Mouse (Mus musculus): ENCODE results near the gene Wscd2. TPM values are rescaled to one million over a fixed set of nuclear protein-coding genes. Genes with fewer than 3 reads are reported as not detected.

Wscd2 gene
- polyA plus RNA-seq, 1 experiment from 2014 or later: 1.5 TPM

DNA sequence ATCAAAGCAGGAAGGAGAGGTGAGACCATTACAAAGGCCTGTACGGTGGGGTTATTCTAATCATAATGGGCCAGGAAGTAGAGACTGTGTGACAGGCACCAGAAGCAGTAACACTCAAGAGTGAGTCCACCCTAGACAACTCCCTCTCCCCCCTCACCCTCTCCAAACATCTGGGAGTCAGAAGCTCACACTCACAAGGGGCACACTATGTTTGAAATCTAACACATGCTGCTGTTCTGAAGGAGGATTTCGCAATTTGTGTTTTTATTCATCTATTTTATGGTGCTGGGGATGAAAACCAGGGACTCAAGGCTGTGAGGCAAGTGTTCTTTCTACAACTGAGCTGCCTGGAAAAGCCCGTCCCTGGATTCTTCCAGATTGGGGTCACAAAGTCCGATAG lies 114.6 kb downstream of the Wscd2 start:
- no peak overlapping the region for H3K27ac ChIP-seq (ENCODE audit: low read length)
- H3K4me1 ChIP-seq (ENCODE audit: control insufficient read depth, insufficient read depth, low read length): peaks cover 3% of the 10 kb centered on the region; the same call in 1 of the 2 replicates
- no peak for ATAC-seq (replicated peaks; ENCODE audit: extremely low read depth, insufficient read depth, low FRiP score)

DNA sequence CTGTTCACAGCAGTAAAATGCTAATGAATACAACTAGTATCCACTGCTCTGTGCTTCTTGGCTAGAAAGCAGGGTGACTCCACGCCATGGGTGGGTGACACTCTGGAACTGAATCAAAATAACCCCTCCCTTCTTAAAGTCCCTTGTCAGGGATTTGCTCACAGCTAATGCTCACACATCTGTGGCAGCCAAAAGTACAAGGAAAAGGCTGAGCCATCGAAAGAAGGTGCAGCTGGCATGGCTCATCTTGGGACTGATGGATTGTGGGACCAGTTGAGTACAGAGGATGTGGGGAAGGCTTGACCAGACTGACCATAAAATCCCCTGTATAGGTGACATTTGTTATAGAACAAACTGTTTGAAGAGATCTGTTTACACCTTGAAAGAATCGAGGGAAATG lies 116.0 kb downstream of the Wscd2 start:
- Histone ChIP-seq H3K9ac (ENCODE audit: low read length) (no peak overlapping the region), H3K4me1 (ENCODE audit: control insufficient read depth, insufficient read depth, low read length) (peaks cover 3% of the 10 kb centered on the region; the same call in 1 of the 2 replicates), H3K27ac (ENCODE audit: low read length) (no peak overlapping the region), H3K4me3 (ENCODE audit: low read length) (no peak overlapping the region), H3K9me3 (replicated peaks; ENCODE audit: control insufficient read depth, low read length) (no peaks in the 10 kb centered on the region), H3K36me3 (ENCODE audit: control insufficient read depth, insufficient read depth) (no peaks in the 10 kb centered on the region), H3K27me3 (ENCODE audit: control insufficient read depth, insufficient read depth, low read length) (peaks cover 5% of the 10 kb centered on the region; the same call in 1 of the 2 replicates), H3K4me2 (ENCODE audit: low read depth, low read length) (no peak overlapping the region)
- 61% methylated on average over 3 of the region's 3 CpGs for WGBS
- no peak for ATAC-seq (replicated peaks; ENCODE audit: extremely low read depth, insufficient read depth, low FRiP score)

More for the DNA sequence above, 114.6 kb downstream of the Wscd2 start:
- 60% methylated on average over 4 of the region's 4 CpGs for WGBS
- H3K9ac ChIP-seq (ENCODE audit: low read length): no peak overlapping the region
- no peaks in the 10 kb centered on the region for H3K36me3 ChIP-seq (ENCODE audit: control insufficient read depth, insufficient read depth)
- no peak overlapping the region for H3K4me3 ChIP-seq (ENCODE audit: low read length)
- H3K9me3 ChIP-seq (replicated peaks; ENCODE audit: control insufficient read depth, low read length): no peaks in the 10 kb centered on the region
- no peaks in the 10 kb centered on the region for H3K27me3 ChIP-seq (ENCODE audit: control insufficient read depth, insufficient read depth, low read length)
- no peak overlapping the region for H3K4me2 ChIP-seq (ENCODE audit: low read depth, low read length)

DNA sequence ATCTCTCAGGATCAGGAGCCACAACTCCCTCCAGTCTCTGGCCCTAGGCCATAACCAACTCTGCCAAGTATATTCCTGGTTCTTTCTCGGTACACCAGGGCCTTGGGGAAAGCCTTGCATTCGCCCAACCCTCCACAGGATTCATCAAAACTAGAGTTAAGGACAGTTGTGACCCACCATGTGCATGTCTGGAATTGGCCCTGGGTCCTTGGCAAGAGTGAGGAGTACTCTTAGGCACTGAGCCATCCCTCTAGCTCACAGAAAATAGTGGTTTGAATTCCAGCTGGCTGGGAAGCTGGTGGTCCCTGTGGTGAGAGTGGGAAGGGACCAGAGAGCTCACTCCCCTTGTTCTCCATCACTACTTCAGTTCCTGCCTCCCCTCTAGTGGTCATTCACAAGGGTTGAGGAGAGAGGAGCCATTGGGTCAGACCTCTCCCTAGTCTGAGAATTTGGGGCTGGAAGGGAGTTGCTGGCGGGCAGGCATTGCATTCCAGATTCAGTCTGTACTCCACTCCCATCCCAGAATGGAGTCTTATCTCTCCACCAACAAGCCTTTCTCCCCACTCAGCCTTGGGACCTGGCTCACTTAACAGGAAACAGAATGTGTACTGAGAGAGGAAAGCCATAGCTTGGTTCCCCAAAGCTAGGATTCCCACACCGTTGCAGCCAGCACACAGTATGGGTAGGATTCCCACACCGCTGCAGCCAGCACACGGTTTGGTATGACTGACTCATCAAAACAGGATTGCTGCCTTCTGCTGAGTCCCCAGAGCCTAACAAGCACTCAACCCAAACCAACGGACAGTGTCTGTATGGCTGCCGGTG lies 117.0 kb downstream of the Wscd2 start:
- peak overlapping the region; percentile 47 for H3K27ac ChIP-seq (ENCODE audit: low read length)

DNA sequence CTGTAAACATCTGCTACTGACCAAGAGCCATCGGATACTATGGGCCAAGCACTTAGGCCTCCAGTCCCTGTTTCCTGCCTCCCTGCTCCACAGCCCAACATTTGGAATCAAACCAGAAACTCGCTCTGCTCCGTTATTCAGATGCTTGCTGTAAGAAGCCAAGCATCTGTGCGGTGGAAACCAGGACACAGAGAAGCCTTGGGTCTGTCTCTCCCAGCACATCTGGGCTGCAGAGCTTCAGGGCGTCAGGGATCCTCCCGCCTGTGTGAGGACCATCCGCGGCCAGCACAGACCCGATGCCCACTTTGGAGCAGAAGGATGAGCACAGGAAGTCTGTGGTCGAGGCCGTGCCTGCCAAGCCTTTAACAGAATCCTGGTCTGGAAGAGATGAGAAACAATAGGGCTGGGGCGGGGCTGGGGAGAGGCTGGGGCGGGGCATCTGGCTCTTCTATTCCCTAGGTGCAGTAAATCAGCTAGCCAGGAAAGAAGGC lies 117.9 kb downstream of the Wscd2 start:
- no peak overlapping the region for H3K4me3 ChIP-seq (ENCODE audit: low read length)
- no peaks in the 10 kb centered on the region for H3K36me3 ChIP-seq (ENCODE audit: control insufficient read depth, insufficient read depth)
- no peak for ATAC-seq (replicated peaks; ENCODE audit: extremely low read depth, insufficient read depth, low FRiP score)
- H3K27ac ChIP-seq (ENCODE audit: low read length): peak overlapping the region; percentile 47
- H3K4me1 ChIP-seq (ENCODE audit: control insufficient read depth, insufficient read depth, low read length): peaks cover 3% of the 10 kb centered on the region; the same call in 1 of the 2 replicates
- no peak overlapping the region for H3K4me2 ChIP-seq (ENCODE audit: low read depth, low read length)
- WGBS: 22% methylated on average over 13 of the region's 13 CpGs
- no peak overlapping the region for H3K9ac ChIP-seq (ENCODE audit: low read length)
- H3K9me3 ChIP-seq (replicated peaks; ENCODE audit: control insufficient read depth, low read length): no peaks in the 10 kb centered on the region
- peaks cover 5% of the 10 kb centered on the region; the same call in 1 of the 2 replicates for H3K27me3 ChIP-seq (ENCODE audit: control insufficient read depth, insufficient read depth, low read length)

More for the DNA sequence above, 117.0 kb downstream of the Wscd2 start:
- ATAC-seq (replicated peaks; ENCODE audit: extremely low read depth, insufficient read depth, low FRiP score): 0 out of 2 replicates have a peak, but pooled peaks have one; percentile 33
- WGBS: 59% methylated on average over 8 of the region's 8 CpGs
- H3K36me3 ChIP-seq (ENCODE audit: control insufficient read depth, insufficient read depth): no peaks in the 10 kb centered on the region
- no peak overlapping the region for H3K9ac ChIP-seq (ENCODE audit: low read length)
- no peak overlapping the region for H3K4me3 ChIP-seq (ENCODE audit: low read length)
- no peaks in the 10 kb centered on the region for H3K9me3 ChIP-seq (replicated peaks; ENCODE audit: control insufficient read depth, low read length)
- peaks cover 5% of the 10 kb centered on the region; the same call in 1 of the 2 replicates for H3K27me3 ChIP-seq (ENCODE audit: control insufficient read depth, insufficient read depth, low read length)
- H3K4me1 ChIP-seq (ENCODE audit: control insufficient read depth, insufficient read depth, low read length): peaks cover 3% of the 10 kb centered on the region; the same call in 1 of the 2 replicates
- H3K4me2 ChIP-seq (ENCODE audit: low read depth, low read length): no peak overlapping the region

DNA sequence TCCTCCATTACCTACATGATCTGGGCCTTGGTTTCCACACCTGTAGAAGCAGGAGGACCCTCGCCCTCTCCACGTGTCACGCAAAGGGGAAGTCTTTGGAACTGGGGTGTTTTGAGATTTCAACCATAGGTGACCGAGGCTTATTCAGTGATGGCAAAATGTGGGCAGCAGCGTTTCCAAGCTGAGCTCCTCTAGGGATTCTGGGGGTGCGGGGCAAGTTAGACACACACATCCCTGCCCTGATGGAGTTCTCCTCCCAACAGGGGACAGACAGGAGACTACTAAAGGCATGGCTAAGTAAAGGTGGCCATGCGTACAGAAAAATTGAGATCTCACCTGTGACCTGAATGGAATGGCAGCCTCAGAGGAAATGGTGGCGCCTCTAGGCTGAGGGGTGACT lies 118.4 kb downstream of the Wscd2 start:
- Histone ChIP-seq H3K27ac (ENCODE audit: low read length) (no peak overlapping the region), H3K27me3 (ENCODE audit: control insufficient read depth, insufficient read depth, low read length) (peaks cover 5% of the 10 kb centered on the region; the same call in 1 of the 2 replicates), H3K9ac (ENCODE audit: low read length) (no peak overlapping the region), H3K4me2 (ENCODE audit: low read depth, low read length) (no peak overlapping the region), H3K36me3 (ENCODE audit: control insufficient read depth, insufficient read depth) (no peaks in the 10 kb centered on the region), H3K4me3 (ENCODE audit: low read length) (no peak overlapping the region), H3K4me1 (ENCODE audit: control insufficient read depth, insufficient read depth, low read length) (peaks cover 3% of the 10 kb centered on the region; the same call in 1 of the 2 replicates), H3K9me3 (replicated peaks; ENCODE audit: control insufficient read depth, low read length) (no peaks in the 10 kb centered on the region)
- no peak for ATAC-seq (replicated peaks; ENCODE audit: extremely low read depth, insufficient read depth, low FRiP score)
- WGBS: 74% methylated on average over 8 of the region's 8 CpGs

DNA sequence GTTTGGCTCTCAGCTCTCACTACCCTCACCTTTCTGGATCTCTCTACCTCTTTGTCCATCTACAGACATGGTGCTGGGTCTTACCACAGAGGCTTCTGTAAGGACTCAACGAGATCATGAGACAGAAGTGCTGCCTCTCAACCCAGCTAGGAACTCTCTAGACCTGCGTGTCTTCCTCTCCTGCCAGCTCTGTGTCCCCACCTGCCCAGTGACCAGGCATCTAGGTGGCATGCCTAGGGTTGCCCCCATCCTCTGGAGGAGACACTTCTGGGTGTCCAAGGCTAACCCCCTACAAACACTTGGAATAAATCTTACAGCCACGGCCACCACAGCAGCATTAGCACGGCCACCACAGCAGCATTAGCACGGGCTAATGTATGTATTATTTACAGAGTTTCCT lies 119.8 kb downstream of the Wscd2 start:
- Histone ChIP-seq H3K4me1 (ENCODE audit: control insufficient read depth, insufficient read depth, low read length) (peaks cover 3% of the 10 kb centered on the region; the same call in 1 of the 2 replicates), H3K27me3 (ENCODE audit: control insufficient read depth, insufficient read depth, low read length) (peaks cover 5% of the 10 kb centered on the region; the same call in 1 of the 2 replicates), H3K36me3 (ENCODE audit: control insufficient read depth, insufficient read depth) (no peaks in the 10 kb centered on the region), H3K4me3 (ENCODE audit: low read length) (no peak overlapping the region), H3K27ac (ENCODE audit: low read length) (no peak overlapping the region), H3K9me3 (replicated peaks; ENCODE audit: control insufficient read depth, low read length) (no peaks in the 10 kb centered on the region), H3K9ac (ENCODE audit: low read length) (no peak overlapping the region), H3K4me2 (ENCODE audit: low read depth, low read length) (no peak overlapping the region)
- 73% methylated on average over 5 of the region's 5 CpGs for WGBS
- ATAC-seq (replicated peaks; ENCODE audit: extremely low read depth, insufficient read depth, low FRiP score): no peak

DNA sequence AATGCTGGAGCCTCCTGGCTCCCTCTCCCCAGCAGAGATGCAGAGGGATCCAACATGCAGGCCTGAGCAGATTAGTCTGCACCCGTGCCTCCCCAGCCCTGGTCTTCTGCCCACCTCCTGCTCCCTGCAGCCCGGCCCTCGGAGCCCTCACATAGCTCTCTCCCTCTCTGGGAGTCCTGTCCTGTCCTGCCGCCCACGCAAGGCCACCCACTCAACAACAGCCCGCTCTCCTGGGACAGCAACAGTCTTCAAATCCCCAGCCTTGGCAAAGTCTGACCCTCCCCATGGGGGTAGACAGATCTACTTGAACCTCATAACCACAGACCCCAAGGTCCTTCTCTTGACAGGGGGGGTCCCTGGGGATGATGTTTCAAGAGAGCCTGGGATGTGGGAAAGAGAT lies 120.4 kb downstream of the Wscd2 start:
- H3K27ac ChIP-seq (ENCODE audit: low read length): no peak overlapping the region
- H3K4me1 ChIP-seq (ENCODE audit: control insufficient read depth, insufficient read depth, low read length): peaks cover 3% of the 10 kb centered on the region; the same call in 1 of the 2 replicates
- ATAC-seq (replicated peaks; ENCODE audit: extremely low read depth, insufficient read depth, low FRiP score): no peak
- peaks cover 5% of the 10 kb centered on the region; the same call in 1 of the 2 replicates for H3K27me3 ChIP-seq (ENCODE audit: control insufficient read depth, insufficient read depth, low read length)
- no peak overlapping the region for H3K4me3 ChIP-seq (ENCODE audit: low read length)
- H3K36me3 ChIP-seq (ENCODE audit: control insufficient read depth, insufficient read depth): no peaks in the 10 kb centered on the region
- no peaks in the 10 kb centered on the region for H3K9me3 ChIP-seq (replicated peaks; ENCODE audit: control insufficient read depth, low read length)
- 63% methylated on average over 6 of the region's 6 CpGs for WGBS
- H3K4me2 ChIP-seq (ENCODE audit: low read depth, low read length): no peak overlapping the region
- no peak overlapping the region for H3K9ac ChIP-seq (ENCODE audit: low read length)

DNA sequence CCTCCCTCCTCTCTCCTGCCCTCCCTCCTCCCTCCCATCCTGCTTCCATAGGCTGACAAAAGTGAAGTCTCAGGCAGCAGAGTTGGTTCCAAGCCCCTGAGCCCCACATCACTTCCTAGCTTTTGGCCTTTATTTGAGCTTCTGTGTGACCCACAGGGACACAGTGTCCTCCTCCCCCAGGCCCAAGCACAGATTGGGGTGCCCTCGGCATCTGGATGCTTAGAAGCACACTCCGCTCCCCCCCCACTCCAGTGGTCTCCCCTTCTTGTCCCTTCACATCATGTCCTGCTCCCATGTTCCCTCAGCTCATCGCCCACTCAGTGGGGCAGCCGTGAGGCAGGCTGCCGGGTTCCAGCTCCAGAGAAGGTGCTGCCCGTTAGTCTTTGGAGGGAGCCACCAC lies 121.0 kb downstream of the Wscd2 start:
- H3K27ac ChIP-seq (ENCODE audit: low read length): no peak overlapping the region
- H3K9me3 ChIP-seq (replicated peaks; ENCODE audit: control insufficient read depth, low read length): no peaks in the 10 kb centered on the region
- no peak overlapping the region for H3K9ac ChIP-seq (ENCODE audit: low read length)
- H3K27me3 ChIP-seq (ENCODE audit: control insufficient read depth, insufficient read depth, low read length): peaks cover 5% of the 10 kb centered on the region; the same call in 1 of the 2 replicates
- peaks cover 3% of the 10 kb centered on the region; the same call in 1 of the 2 replicates for H3K4me1 ChIP-seq (ENCODE audit: control insufficient read depth, insufficient read depth, low read length)
- WGBS: 72% methylated on average over 6 of the region's 6 CpGs
- H3K4me3 ChIP-seq (ENCODE audit: low read length): no peak overlapping the region
- no peaks in the 10 kb centered on the region for H3K36me3 ChIP-seq (ENCODE audit: control insufficient read depth, insufficient read depth)
- ATAC-seq (replicated peaks; ENCODE audit: extremely low read depth, insufficient read depth, low FRiP score): no peak
- no peak overlapping the region for H3K4me2 ChIP-seq (ENCODE audit: low read depth, low read length)

DNA sequence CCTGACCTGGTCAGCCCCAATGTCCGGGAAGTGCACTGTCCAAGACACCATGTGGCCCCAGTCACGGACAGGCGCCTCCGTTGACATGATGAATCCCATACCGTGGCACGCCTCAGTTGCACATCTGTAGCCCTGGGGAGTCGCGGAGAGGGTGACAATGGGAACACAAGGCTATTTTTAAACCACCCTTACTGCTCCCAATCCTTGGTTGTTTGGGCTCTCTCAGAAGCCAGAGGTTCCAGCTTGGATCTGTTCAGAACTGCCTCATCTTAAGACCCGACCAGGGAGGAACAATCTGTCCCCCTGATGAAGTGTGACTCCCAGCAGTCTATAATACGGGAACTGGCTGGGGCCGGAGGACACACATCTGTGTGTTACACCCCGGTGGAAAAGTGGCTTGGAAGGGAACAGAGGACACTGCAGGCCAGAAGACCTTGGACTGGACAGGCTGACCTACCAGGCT lies 121.7 kb downstream of the Wscd2 start:
- Histone ChIP-seq H3K36me3 (ENCODE audit: control insufficient read depth, insufficient read depth) (no peaks in the 10 kb centered on the region), H3K4me2 (ENCODE audit: low read depth, low read length) (no peak overlapping the region), H3K27ac (ENCODE audit: low read length) (no peak overlapping the region), H3K27me3 (ENCODE audit: control insufficient read depth, insufficient read depth, low read length) (peaks cover 5% of the 10 kb centered on the region; the same call in 1 of the 2 replicates), H3K9me3 (replicated peaks; ENCODE audit: control insufficient read depth, low read length) (no peaks in the 10 kb centered on the region), H3K4me1 (ENCODE audit: control insufficient read depth, insufficient read depth, low read length) (peaks cover 3% of the 10 kb centered on the region; the same call in 1 of the 2 replicates), H3K9ac (ENCODE audit: low read length) (no peak overlapping the region), H3K4me3 (ENCODE audit: low read length) (no peak overlapping the region)
- 48% methylated on average over 12 of the region's 12 CpGs for WGBS
- no peak for ATAC-seq (replicated peaks; ENCODE audit: extremely low read depth, insufficient read depth, low FRiP score)

All from heart, embryonic 16.5 days (tissue).